In genomic region chr1:128875289-128875688, GRCm38 (mm10) we compare ENCODE assay signal across 9 mouse cellular contexts.
DNase-seq lines count a peak whose midpoint lies in the region; ATAC-seq and TF ChIP-seq lines count a peak whose summit lies in the region.
"Had no signal": no experiment of that assay in that cellular context is flagged by ENCODE, and none has a peak within 500 bp of the region (broad histone marks: within the 10 kb centered on the region; RNA-seq: fewer than 3 reads in every experiment).

No protein-coding gene starts in this region.

- H3K9me3 ChIP-seq in embryonic facial prominence, embryonic 11.5 days (replicated peaks; ENCODE audit: control insufficient read depth, low read length): no peaks in the 10 kb centered on the region
- H3K9me3 ChIP-seq: liver, embryonic 13.5 days had no signal

- peaks cover 6% of the 10 kb centered on the region for H3K4me1 ChIP-seq in thymus, adult 2 months (replicated peaks; ENCODE audit: control insufficient read depth, insufficient read depth, low read length)
- H3K4me1 ChIP-seq in embryonic facial prominence, embryonic 11.5 days (ENCODE audit: control insufficient read depth, insufficient read depth, low read length): no peaks in the 10 kb centered on the region
- no peaks in the 10 kb centered on the region for H3K4me1 ChIP-seq in kidney, adult 2 months (ENCODE audit: control insufficient read depth, insufficient read depth, low read length)
- H3K4me1 ChIP-seq: liver, embryonic 13.5 days had no signal

- H3K4me3 ChIP-seq in thymus, adult 2 months (ENCODE audit: control insufficient read depth, insufficient read depth, low read length): no peak overlapping the region
- no peak overlapping the region for H3K4me3 ChIP-seq in embryonic facial prominence, embryonic 11.5 days (ENCODE audit: low read depth, low read length)
- H3K4me3 ChIP-seq in kidney, adult 2 months (ENCODE audit: insufficient read depth, low read depth, low read length): no peak overlapping the region
- H3K4me3 ChIP-seq: liver, embryonic 13.5 days had no signal

- H3K9ac ChIP-seq in embryonic facial prominence, embryonic 11.5 days (replicated peaks; ENCODE audit: low read length): no peak overlapping the region
- H3K9ac ChIP-seq: liver, embryonic 13.5 days had no signal

- H3K4me2 ChIP-seq in embryonic facial prominence, embryonic 11.5 days (ENCODE audit: low read depth, low read length): no peak overlapping the region
- H3K4me2 ChIP-seq: liver, embryonic 13.5 days had no signal

- no peak for TF ChIP-seq CTCF in thymus, adult 2 months (IDR thresholded peaks at IDR 0.05; ENCODE audit: borderline replicate concordance, control insufficient read depth, extremely low read depth, insufficient read depth, low read length, poor library complexity)
- peak; percentile 73 for TF ChIP-seq CTCF in kidney, adult 2 months (conservative IDR thresholded peaks at IDR 0.05; ENCODE audit: insufficient read depth, insufficient read length, low read depth, low read length)

- no peak; the same call in 1 of the 2 replicates for ATAC-seq in embryonic facial prominence, embryonic 11.5 days (replicated peaks; ENCODE audit: insufficient number of reproducible peaks, low FRiP score, low TSS enrichment, low read depth)

- H3K27ac ChIP-seq in thymus, adult 2 months (ENCODE audit: control insufficient read depth, insufficient read depth, low read length): no peak overlapping the region
- no peak overlapping the region for H3K27ac ChIP-seq in embryonic facial prominence, embryonic 11.5 days (replicated peaks; ENCODE audit: low read depth, low read length)
- H3K27ac ChIP-seq in kidney, adult 2 months (ENCODE audit: insufficient read depth, low read depth, low read length): no peak overlapping the region
- H3K27ac ChIP-seq: liver, embryonic 13.5 days had no signal

- WGBS in thymus, adult 2 months: 10% methylated on average over 8 of the region's 8 CpGs
- WGBS in embryonic facial prominence, embryonic 11.5 days: 11% methylated on average over 8 of the region's 8 CpGs
- WGBS in kidney, adult 2 months: 8% methylated on average over 8 of the region's 8 CpGs

- DNase-seq in cerebellum, adult 18-20 months: peak; percentile 4 to 45
- DNase-seq in cerebellum, adult 11 months: no peak
- DNase-seq in thymus, adult 2 months: peak; percentile 42
- no peak for DNase-seq in thymus, adult 18-20 months
- peak; percentile 76 for DNase-seq in embryonic facial prominence, embryonic 11.5 days (ENCODE audit: low spot score)
- DNase-seq in kidney, adult 2 months: peak; percentile 10
- peak; percentile 6 for DNase-seq in lung, postnatal 25 days (ENCODE audit: low spot score)
- peak; percentile 68 for DNase-seq in right cerebral cortex, postnatal 4 days
- DNase-seq: liver, embryonic 13.5 days had no signal

- H3K27me3 ChIP-seq in thymus, adult 2 months (ENCODE audit: control insufficient read depth, insufficient read depth, low read length): no peaks in the 10 kb centered on the region
- no peaks in the 10 kb centered on the region for H3K27me3 ChIP-seq in embryonic facial prominence, embryonic 11.5 days (ENCODE audit: control insufficient read depth, insufficient read depth, low read length)
- H3K27me3 ChIP-seq in kidney, adult 2 months (replicated peaks; ENCODE audit: control insufficient read depth, insufficient read depth, low read length): no peaks in the 10 kb centered on the region
- H3K27me3 ChIP-seq: liver, embryonic 13.5 days had no signal

- H3K36me3 ChIP-seq in thymus, adult 2 months (ENCODE audit: control insufficient read depth, insufficient read depth, low read length): no peaks in the 10 kb centered on the region
- H3K36me3 ChIP-seq in embryonic facial prominence, embryonic 11.5 days (replicated peaks; ENCODE audit: control insufficient read depth, insufficient read depth, low read depth, low read length): no peaks in the 10 kb centered on the region
- H3K36me3 ChIP-seq in kidney, adult 2 months (ENCODE audit: control insufficient read depth, insufficient read depth, low read length): no peaks in the 10 kb centered on the region
- H3K36me3 ChIP-seq: liver, embryonic 13.5 days had no signal

- no peak for TF ChIP-seq POLR2A in thymus, adult 2 months (IDR thresholded peaks at IDR 0.05; ENCODE audit: control insufficient read depth, extremely low read depth, insufficient read depth, low read length, poor library complexity)
- no peak for TF ChIP-seq POLR2A in kidney, adult 2 months (IDR thresholded peaks at IDR 0.05; ENCODE audit: low read depth, low read length)

Comparison
In these comparisons a context has a peak if more than half of its experiments do, and no peak if none do; other contexts are left out.
1. DNase-seq: peak in cerebellum, adult 18-20 months (2 of 2), thymus, adult 2 months (single experiment), embryonic facial prominence, embryonic 11.5 days (single experiment), kidney, adult 2 months (single experiment), lung, postnatal 25 days (single experiment) and right cerebral cortex, postnatal 4 days (single experiment); none in cerebellum, adult 11 months (single experiment) and thymus, adult 18-20 months (0 of 2).